Mouse (Mus musculus) fat pad, adult 2 months (tissue): ENCODE measurements around the gene Ankrd28.

Experiments used
- DNase-seq: peaks from one replicate; pipeline ENCODE4 v3.0.0-alpha.2; 2011; ENCODE audit warnings: low read depth, low spot score; ENCODE audit errors: extremely low read depth

Gene Ankrd28

DNA sequence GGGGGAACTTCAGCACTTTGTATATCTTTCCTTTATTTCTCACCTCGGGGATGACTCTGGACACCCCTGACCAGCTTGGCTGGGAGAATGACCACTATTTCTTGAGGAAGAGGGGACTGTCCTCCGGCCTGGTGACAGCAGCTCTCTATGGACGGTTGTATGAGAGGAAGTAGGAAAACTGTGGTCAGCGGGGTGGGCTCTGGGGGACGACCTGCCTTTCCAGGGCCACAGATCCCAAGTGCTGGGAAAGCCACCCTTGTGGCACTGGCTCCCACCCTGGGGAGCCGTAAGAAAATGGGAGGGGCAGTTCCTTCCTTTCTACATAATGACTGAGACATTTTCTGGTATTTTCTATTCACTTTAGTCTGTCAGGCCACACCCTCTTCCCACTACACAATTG is 162.7 kb downstream of the Ankrd28 start:
- no peak for DNase-seq

DNA sequence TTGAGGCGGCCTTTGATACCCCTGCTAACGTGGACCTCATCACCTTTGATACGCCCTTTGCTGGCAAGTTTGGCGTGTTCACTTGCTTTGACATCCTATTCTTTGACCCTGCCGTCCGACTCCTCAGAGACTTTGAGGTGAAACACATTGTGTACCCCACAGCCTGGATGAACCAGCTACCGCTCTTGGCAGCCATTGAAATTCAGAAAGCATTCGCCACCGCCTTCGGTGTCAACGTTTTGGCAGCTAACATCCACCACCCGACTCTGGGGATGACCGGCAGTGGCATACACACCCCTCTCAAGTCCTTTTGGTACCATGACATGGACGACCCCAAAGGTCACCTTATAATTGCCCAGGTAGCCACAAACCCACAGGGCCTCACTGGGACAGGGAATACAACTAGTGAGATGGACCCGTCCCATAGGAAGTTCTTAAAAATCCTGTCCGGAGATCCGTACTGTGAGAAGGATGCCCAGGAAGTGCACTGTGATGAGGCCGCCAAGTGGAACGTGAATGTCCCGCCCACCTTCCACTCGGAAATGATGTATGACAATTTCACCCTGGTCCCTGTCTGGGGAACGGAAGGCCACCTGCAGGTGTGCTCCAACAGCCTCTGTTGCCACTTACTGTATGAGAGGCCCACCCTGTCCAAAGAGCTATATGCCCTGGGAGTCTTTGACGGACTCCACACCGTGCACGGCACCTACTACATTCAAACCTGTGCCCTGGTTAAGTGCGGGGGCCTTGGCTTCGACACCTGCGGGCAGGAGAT is 163.3 kb downstream of the Ankrd28 start:
- no peak for DNase-seq

DNA sequence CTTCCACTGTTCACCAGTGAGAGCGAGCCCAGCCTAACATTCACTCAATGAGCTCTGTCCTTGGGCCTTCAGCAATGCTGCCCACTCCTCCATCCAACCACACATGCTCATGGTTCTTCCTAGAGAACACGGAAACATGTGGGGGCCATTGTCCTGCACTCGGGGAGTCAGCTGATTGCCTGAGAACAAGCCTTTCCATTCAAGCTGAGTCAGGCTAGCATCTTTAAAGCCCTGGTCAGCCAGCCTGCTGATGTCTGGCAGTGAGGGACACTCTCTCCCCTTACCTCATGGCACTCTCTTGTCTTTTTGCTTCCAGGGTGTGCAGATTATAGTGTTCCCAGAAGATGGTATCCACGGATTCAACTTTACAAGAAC is 164.9 kb downstream of the Ankrd28 start:
- no peak for DNase-seq

DNA sequence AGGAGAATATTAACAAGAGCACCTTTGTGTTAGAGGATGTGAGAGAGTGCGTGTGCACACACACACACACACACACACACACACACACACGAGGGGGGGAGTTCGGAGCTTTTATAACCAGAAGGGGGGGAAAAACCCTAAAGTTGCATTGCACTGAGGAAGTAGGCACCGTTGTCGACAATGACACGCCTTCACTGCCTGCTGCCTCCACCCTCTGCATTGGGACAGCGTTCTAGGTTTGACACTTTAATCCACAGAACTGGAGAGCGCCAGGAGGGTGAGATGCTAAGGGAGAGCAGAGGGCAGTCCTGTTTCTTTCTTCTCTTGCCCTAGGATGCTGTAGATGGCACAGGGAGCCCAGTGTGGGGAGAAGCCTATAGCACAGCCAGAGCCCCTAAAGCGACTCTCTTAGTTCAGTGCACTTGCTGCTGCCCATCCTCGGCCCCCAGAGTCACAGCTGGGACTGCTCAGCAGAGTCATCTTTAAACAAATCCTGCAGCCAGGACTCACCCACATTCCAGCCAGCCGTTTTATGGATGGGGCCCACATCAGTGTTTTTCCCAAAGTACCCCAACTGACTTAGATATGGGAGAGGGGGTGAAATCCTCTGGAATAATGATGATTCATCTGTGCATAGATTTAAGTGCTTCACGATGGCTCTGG is 165.4 kb downstream of the Ankrd28 start:
- no peak for DNase-seq

DNA sequence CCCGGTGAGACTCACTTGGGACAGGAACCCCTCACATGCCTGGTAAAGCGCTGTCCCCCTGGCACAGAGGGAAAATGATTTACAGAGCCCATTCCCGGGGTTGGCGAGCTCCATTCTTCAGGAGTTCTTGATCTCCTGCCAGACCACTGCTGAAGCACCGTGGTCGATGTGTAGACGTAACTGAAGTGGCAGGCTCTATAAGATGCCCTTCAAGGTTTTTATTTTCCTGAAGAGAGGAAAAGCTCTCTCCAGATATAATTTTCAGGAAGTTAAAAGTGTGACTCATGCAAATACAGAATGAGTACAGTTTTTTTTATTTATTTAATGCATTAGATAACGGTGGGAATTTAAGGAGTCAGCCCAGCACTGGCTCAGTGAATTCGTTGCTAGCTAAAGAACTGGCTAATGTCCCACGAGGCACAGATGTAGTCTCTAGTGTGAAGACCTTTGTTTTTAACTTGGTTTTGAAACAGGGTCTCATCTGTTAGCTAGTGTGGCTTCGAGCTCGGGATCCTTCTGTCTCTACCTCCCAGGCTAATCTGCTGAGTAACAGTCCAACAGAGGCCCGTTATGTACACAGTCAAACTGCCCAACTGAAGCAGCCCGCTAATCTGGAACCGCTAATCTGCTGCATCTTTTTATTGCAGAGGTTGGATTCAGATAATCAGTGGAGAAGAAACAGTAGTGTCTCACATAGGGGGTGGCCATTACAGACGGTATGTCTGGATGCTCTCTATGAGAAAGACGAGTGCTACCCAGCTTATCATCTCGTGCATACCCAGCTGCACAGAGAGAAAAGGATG is 166.2 kb downstream of the Ankrd28 start:
- DNase-seq, result no peak

DNA sequence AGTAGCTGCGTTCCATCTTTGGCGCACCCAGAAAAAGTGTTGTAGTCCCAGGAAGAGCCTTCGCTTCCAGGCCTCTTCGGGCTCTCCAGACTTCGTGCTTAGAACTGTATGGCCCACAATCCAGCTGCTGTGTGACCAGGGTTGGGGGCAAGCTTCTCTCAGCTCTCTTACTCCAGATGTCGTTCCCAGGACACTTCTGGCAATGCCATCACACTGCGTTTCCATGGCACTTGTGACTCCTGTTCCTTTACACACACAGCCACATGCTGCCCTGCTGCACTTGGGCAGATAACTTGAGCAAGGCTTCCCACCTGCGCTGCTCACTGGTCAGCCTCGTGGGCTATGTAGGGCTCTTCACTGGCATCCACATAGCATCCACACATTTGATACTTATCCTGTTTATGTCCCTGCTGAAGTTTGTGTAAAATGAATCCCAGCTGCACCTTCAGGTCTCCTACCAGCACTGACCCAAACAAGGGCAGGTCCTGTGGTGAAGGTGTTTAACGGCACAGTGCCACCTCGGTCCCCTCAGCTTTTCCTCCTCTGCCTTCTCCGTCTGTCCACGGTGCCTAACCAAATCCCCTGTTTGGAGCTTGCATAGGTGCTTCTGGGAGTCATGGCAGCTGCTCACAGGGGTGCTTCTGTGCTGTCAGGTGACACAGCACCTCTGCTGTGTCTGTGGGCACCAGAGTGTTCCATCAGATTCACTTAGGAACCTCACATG is 166.9 kb downstream of the Ankrd28 start:
- DNase-seq, result no peak

DNA sequence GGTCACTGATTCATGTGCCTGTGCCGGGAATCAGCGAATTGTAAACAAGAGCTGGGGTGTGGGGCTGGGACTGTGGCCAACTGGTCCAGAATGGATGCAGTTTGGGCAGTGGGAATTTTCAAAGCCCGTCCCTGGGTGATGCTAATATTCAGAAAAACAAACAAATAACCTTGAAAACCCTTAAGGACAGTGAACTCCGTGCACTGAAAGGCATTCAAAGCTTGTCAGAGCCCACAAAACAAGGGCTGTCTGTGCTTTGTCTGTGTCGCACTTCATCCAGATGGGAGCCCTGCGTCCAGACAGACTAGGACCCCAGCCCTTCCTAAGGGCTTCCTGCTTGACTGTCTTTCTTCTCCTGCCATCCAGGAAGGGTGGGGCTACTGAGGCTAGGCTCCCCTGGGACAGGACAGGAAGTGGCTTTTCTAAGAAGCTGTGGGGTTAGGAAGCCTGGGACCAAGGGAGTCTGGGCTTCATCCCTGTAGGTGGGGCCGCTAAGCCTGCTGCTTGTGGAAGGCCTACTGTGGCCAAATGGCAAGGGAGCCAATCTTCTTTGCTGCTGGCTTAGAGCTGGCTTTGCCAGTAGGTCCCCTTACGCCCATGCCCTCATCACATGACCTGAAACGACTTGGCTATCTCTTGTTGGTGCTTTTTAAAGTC is 167.8 kb downstream of the Ankrd28 start:
- DNase-seq, result no peak

DNA sequence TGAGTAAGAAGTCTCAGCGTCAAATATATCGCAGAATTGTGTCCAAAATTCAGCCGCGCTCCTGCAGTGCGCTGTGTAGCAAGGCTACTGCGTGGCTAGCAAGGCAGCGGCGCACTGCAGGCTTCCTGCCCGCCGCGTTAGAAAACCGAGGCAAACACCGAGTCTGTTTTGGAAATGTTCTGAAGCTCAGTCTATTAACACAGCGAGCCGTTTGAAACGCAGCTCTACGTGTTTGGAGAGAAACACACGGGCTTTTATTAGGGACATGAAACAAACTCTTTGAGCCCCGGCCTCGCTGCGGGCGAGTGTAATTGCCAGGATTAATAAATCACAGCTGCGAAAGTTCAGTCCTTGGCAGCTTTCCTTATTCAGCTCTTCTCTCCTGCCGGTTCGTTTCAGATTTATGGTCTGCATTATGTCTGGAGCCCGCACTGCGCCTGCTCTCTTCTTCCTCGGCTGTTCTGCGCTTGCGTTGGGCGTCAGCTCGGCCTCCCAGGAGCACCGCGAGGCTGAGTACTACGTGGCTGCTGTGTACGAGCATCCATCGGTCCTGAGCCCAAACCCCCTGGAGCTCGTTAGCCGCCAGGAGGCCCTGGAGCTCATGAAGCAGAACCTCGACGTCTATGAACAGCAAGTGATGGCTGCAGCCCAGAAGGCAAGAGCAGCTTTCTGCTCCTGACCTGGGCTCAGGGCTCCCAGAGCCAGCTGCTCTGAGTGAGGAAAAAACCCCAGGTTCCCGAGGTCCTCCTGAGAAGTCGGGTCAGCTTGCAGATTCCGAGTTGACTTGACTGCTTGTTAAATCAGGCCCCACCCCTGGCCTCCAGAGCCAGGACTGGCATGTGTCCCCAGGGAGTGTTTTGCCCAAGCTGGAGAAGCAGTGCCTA is 168.5 kb downstream of the Ankrd28 start:
- DNase-seq, result no peak

DNA sequence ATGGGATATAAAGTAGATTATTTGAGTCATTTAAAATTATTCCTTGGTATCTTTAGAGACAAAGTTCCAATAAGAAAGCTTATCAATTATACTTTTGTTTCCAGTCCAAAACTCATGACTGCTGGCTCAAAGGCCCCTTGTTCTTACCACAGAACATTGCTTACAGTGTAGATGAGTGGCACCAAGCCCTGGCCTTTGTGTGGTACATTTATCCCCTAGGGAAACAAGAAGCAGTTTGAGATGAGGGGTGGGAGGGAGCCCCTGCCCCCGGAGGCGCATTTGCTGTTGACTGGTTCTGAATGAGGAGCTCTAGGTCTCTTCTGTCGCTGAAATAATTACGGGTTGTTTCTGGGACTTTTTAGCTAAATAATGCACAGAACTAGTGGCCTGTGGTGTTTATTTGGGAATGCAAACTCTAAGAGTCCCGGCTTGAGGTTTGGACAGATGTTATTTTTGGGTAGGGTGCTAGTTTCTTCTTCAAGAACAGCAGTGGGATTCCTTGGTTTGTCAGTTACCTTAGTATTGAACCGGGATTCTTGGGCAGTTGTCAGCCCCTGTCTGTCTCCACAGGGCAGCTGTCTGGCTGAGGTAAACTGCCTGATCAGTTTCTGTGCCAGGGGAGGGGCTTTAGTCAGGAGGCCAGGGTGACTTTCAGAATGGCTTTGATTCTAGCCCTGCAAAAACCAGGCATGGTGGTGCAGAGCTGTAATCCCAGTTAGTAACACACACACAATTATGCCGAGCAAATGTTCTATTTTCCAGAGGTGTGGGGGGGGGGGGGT is 169.9 kb downstream of the Ankrd28 start:
- no peak for DNase-seq

DNA sequence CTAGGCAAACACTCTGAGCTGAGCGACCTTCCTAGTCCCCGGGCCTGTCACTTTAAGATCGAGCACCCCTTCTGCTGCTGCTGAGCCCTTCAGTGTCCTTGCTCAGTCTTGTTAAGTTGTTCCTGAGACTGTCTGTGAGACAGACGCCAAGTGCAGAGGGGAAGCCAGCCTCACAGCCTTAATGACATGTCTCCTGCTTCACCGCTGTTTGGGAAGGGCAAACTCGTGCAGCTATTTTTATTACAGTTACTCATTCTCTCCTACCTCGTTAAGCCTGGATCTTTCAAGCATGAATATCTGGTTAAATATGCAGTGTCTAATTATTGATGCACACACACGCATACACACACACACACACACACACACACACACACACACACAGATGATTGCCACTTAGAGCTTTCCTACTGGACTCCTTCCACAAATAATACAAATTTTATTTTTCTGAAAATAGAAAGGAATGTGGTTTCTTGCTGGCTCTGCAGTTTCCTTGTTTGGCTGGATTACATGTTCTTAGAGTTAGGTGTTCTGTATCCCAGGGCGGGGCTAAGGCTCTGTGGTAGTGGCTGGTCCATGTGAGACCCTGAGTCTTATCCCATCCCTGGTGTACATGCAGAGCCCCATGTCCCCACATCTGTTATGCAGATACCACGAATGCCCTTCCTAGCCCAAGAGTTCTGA is 170.8 kb downstream of the Ankrd28 start:
- no peak for DNase-seq

DNA sequence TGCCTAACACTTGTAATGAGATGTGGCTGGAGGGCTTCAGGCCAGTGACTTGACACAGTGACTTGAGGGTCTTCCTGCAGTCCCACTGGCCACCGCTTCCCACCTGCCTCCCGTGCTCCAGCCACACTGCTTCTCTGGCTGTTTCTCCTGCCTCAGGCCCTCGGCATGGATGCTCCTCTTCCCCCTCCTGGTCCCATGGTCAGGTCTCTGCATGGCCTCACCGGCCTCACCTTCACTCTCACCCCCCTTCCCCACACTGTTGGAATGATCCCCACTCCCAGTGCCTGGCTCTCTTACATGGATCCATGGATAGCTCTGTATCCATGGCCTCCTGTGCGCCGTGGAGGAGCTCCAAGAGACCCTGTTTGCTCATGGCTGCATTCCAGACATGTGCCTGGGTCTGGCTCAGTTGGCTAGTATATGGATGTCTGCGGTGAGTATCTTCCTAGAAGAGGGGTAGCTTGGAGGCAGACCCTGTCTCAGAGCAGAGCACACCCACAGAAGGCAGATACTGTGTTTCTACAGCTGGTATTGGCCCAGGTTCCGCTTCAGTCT is 172.2 kb downstream of the Ankrd28 start:
- DNase-seq, result no peak

DNA sequence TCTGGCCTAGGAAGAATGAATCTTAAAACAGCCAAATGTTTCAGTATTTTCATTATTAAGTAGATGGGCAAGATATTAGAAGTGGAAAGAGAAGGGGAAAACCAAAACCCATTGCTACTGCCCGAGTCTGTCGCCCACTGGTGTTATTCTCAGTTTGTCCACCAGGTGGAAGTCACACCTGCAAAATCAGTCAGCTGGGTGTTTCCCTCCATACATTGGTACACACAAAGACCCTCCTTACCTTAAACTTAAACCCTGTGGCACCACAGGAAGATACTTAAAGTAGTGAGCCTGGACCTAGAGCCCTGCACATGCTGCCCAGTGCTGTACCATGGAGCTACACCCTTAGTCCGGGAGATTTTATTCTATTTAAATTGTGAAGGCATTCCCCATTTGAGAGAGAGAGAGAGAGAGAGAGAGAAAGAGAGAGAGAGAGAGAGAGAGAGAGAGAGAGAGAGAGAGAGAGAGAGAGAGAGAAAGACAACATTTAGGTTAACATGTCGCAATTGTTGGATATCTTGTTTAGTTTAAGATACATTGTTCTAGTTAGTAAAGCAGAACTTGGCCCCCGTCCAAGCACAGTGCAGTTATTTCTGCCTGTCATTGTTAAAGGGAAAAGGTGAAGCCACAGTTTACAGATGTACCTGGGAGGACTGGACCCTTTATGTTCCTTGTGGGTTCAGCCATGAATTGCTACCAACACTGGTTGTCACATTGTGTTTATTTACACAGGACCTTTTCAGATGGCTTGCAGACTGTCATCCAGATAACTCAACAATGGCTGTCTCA is 173.4 kb downstream of the Ankrd28 start:
- DNase-seq, result no peak

DNA sequence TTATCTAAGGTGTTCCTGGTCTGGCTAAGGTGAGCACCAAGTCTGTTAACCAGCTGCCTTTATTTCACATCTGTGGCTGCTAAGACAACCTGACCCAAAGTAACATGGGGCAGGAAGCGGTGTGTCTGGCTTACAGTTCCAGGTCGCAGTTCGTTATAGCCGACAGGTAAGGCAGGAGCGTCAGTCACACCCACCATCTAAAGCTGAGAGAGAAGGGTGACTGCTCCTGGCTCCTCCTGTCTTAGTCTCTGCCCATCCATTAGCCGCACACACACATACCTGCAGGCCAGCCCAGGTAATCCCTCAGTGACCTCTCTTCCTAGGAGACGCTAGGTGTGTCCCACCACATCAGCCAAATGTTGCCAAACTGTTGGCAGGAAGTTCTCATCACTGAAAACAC is 174.1 kb downstream of the Ankrd28 start:
- no peak for DNase-seq

DNA sequence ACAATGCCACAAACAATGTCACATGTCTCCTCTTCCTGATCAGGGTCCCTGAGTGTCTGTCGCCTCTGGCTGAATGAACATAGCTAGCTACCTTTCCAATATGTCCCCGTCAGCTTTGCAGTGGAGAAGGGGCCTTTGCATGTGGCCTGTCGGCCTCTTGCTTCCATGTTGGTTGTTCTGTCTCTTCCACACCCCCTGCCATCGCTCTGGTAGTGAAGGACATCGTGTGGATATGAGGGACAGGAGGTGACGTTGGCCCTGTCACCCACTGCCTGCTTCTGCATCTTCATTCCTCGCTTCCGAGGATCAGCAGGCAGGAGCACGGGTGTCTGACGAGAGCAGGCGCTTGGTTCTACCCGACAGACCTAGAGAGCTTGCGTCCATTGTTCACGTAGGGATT is 175.0 kb downstream of the Ankrd28 start:
- DNase-seq, result no peak

DNA sequence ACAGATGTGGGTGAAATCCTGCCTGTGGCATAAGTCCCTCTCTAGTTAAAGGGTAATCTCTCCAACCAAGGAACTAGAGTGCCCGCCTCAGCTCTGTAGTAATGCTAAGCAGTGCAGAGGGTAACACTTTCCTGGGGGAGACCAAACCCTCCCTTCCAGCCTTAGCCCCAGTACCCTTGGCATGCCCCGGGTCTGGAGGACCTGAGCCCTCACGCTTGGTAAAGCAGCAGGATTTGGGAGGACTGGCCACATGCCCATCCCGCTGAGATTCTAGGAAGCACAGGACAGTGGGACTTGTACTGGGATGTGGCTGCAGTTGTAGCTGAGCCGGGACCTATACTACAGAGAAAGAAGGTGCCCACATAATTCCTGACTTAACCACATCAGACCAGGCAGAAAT is 175.6 kb downstream of the Ankrd28 start:
- DNase-seq, result no peak

DNA sequence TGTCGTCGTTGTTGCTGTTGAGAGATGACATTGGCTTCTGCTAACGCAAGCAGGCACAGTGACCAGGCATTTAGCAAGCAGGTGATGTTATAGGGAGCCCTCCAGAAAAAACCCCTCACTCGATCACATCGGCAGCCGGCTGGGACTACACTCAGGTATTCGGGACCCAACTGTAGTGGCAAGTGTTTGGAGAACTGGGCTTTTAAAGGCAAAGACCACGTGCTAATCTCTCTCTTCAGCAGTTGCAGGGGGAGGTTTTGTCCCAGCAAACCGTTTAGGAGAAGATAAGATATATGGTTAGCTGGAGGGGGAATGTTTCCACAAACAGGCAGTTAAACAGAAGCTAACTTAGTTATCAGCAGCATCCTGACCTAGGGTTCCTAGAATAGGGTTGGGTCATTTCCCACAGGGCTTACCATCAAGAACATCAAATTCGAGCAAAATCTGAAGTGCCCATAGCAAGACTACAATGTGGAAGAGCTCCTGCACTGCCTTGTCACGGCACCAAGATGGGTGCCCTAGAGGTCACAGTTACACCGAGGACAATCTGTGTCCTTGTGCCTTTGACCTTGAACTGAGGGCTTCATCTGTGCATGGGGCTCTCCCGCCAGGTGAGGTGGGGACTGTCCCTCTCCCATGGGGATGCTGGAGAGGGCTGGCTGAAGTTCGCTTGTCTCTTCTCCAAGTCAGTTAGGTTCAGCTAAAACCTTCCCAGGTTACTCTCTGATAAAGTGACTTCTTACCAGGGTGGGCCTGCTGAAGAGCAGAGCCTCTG is 177.2 kb downstream of the Ankrd28 start:
- no peak for DNase-seq

DNA sequence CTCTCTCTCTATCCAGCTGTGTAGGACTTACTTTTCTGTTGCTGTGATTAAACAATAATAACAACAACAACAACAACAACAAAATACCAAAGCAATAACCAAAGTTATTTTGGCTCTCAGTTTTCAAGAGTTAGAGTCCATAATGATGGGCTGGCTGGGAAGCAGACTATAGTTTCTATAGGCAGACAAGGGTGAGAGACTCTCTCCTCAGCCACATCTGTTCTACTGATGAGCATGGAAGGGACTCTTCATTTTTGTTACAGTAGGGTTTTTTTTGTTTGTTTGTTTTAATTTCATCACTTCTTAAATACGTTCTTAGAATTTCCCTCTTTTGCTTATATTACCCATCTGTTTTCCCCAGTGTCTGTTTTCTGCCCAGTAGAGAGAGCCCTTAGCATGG is 177.8 kb downstream of the Ankrd28 start:
- no peak for DNase-seq
